Mouse (Mus musculus) granulocyte monocyte progenitor cell, adult 5-6 weeks (primary cell): ENCODE data around the gene Ddr1. TPM values are rescaled to one million over a fixed set of nuclear protein-coding genes. Genes with fewer than 3 reads are reported as not detected.

Experiments
- ATAC-seq: replicated peaks from 2 replicates; pipeline ENCODE4 v1.8.0; 2016; ENCODE audit warnings: mild to moderate bottlenecking, moderate TSS enrichment, inconsistent platforms; ENCODE audit not compliant: poor library complexity, severe bottlenecking
- total RNA-seq, 2 experiments: library from RNA; stranded (forward) in 1 of 2; stranded (reverse) in 1 of 2; fragments of 200-712, 200-1000 nt in 1 of 2; fragments of >200 nt in 1 of 2; fragmentation: Nextera tagmentation in 1 of 2; gene quantifications; 2 replicates each; pipeline ENCODE4 v1.2.3; 2014 to 2017

The Ddr1 gene
- total RNA-seq, 2 experiments from 2014 or later: not detected

- ATAC-seq: peak; percentile 92
Observed at GRCm38 (mm10) chr17:35725286-35726232, 21.1 kb upstream of the Ddr1 start.

- ATAC-seq: no peak
Observed at GRCm38 (mm10) chr17:35721676-35722075, 17.3 kb upstream of the Ddr1 start.

DNA sequence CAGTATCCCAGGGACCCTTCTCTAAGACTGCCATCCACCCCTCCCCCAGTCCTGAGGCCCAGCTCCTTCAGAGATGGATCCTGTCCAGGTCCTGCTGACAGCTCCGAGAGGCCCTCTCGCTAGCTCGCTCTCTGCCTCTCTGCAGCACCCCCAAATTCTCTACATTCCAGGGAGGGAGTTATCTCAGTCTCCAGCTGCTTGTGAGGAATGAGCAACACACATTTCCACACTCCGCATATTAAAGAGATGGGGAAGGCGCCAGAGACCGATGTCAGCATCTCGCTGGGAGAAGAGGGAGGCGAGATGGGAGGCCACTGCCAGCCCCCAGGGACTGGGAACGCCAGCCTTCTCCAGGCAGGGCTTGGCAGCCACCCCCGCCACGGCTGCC is 15.9 kb upstream of the Ddr1 start:
- no peak for ATAC-seq

DNA sequence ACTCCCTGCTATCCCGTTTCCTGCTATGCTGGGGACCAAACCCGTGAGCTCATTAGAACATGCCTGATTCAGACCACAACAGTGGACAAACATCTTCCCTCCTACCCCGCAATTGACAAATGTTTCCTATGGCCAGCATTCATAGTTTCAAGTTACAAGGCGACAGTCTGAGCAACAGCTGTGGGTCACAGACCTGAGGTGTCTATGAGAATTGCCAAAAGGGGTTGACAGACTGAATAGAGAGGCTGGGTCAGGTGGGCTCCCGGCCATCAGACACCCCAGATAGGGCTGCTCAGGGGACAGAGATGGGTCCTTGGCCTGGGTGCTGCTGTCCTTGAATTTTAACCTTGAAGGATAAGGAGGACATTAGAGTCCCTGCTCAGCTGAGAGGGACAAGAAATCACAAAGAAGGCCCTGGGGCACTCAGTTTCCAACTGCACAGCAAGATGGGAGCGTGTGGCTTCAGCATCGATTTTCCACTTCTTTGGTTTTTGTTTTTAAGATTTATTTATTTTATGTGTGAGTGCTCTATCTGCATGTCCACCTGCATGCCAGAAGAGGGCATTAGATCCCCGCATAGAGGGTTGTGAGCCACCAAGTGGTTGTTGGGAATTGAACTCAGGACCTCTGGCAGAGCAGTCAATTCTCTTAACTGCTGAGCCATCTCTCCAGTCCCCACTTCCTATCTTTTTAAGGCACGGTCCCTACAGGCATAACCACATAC is 15.4 kb upstream of the Ddr1 start:
- no peak for ATAC-seq

GRCm38 (mm10) chr17:35717080-35717479 is 12.7 kb upstream of the Ddr1 start:
- ATAC-seq: no peak

DNA sequence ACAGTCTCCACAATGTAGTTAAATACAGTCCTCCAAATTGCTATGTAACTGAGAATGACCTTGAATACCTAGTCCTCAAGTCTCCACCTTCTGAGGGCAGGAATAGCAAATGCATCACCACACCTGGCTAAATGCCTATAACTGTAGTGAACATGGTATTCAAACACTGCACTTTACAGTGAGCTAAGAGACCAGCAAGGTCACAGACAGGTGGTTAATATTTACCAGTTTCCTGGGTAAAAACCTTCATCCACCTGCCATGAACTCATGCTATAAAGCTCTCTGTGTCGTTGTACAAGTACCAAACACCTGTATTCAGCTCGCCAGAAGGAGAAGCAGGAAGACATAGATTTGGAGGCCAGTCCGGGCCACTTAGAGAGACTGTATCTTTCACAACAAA is 11.7 kb upstream of the Ddr1 start:
- ATAC-seq: no peak

DNA sequence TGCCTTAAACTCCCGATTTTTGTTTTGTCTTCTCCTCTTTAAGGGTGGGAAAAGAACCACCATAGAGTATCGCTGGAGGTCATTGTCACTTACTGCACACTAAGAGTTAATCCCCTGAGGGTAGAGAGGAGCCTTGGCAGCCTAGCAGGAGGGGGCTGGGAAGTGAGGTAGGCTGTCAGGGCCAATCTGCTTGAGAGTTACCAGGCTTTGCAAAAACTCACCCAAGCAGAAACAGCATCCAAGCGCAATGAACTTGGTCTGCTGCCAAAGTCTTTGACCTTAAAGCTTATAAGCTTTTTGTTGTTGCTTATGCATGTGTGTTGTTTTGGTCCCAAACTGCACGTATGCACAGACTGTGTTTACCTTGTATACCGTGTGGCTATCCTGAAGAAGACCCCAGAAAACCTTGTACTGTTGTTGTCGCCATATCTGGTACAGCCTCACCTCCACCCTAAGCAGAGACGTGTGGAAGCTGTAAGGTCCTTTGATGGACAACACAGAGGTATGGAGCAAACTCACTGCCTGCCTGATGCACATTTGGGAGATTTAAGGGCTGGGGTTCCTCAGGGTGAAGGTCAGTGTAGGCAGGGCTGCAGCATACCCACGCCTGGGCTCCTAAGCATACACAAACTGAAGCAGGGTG is 6.4 kb upstream of the Ddr1 start:
- no peak for ATAC-seq

DNA sequence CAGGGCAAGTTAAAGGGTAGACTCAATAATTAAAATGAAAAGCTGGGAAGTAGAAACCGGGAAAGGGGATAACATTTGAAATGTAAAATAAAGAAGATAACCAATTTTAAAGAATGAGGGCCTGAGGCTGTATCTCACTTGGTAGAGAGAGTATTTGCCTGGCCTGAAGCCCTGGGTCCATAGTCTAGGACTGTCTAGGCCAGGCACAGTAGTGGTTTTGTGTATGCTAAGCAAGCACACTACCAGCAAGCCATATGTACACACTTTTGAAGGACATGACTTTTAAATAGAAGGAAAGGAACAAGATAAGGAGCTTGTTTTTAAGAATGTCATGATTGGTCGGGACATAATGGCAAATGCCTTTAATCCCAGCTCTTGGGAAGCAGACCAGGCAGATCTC is 4.2 kb upstream of the Ddr1 start:
- ATAC-seq: no peak

- ATAC-seq: no peak
Observed at GRCm38 (mm10) chr17:35707929-35708328, 3.5 kb upstream of the Ddr1 start.

- ATAC-seq: peak; percentile 59
Observed at GRCm38 (mm10) chr17:35705836-35706235, 1.4 kb upstream of the Ddr1 start.

GRCm38 (mm10) chr17:35703751-35704271 is 610 bp downstream of the Ddr1 start:
- ATAC-seq: no peak

DNA sequence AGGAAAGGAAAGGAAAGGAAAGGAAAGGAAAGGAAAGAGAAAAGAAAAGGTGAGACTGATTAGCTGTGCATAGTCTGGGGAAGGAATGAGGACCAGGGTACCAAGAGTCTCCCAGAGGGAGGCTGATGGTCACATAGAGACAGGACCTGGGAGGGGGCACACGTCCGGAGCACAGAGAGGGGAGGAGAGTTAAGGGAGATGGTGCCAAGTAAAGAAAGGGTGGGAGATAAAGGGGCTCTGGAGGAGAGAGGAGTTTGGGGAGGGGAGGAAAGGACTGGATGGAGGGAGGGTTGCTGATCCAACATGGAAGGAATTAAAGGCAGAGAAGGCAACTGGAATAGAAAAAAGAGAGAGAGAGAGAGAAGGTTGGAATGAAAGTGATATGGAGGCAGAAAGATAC is 1.4 kb downstream of the Ddr1 start:
- no peak for ATAC-seq

DNA sequence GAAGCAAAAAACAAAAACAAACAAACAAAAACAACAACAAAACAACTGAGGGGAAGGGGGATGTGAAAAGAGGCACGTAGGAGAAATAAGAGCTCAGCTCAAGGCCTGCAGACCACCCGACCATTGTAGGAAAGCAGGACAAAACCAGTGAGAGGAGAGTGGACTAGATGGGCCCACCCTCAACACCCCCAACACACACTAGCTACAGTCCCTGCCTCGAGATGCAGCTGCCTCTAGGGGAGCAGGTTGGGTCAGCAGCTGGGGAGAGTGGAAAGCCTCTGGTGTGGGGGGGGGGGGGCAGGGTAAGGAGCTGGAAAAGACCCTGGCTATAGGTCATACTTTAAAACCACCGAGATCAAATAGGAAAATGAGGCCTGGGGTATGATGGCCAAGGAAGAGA is 1.8 kb downstream of the Ddr1 start:
- ATAC-seq: no peak

- no peak for ATAC-seq
Observed at GRCm38 (mm10) chr17:35701978-35702461, 2.4 kb downstream of the Ddr1 start.

GRCm38 (mm10) chr17:35701203-35701977 is 3.0 kb downstream of the Ddr1 start:
- no peak for ATAC-seq

GRCm38 (mm10) chr17:35700371-35700961 is 4.0 kb downstream of the Ddr1 start:
- 0 out of 2 replicates have a peak, but pooled peaks have one; percentile 26 for ATAC-seq

DNA sequence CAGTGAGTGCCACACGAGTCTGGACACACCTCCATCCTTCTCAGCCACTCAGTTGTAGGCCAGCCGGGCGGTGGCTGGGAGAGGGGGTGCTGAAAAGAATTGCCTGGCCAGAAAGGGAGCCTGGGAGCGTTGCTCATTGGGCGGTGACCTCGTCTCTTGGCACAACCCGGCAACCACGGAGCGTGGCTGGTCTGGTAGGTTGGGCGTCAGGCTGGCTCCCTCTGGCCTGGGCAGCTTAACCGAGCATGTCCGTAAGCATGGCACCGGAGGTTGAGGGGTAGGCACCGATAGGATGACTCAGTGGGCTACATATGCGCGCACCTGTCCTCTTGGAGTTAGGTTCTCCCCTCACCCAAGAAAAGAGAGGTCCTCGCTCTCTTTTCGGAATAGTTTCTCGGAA is 4.5 kb downstream of the Ddr1 start:
- ATAC-seq: no peak; the same call in 1 of the 2 replicates

GRCm38 (mm10) chr17:35698501-35698883 is 5.9 kb downstream of the Ddr1 start:
- ATAC-seq: no peak

DNA sequence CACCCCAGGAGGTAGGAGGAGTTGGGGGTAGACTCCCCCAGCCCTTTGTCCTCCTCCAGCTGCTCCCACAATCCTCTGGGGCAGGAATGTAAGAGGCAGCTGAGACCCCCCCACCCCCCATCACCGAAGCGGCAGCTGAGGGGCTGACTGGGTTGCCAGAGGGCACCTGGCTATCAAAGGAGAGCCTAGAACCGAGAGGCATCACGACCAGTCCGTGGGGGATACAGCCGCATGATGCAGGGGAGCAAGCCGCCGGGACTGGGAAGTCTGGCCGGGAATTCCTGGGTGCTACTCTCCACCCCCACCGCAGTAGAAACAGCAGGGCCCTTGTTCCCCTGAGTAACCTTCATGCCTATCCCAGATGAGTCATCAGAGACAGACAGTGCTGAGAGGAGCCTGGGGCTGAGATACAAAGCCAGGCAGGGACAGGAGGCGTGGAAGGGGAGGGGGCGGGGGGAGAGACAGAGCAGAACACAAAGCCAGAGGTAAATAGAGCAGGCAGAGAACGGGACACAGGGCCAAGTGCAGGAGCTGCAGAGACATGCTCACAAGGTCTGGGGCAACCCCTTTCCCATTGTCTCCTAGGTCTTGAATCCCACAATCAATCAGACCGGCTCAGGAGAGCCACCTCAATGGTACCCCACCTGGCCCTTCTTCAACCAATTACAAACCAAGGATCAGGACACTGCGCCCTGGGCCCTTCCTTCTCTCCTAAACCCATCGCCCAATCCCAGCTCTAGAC is 6.5 kb downstream of the Ddr1 start:
- no peak for ATAC-seq
